Mouse (Mus musculus): Measurements from ENCODE around the gene Ifnab. TPM values are rescaled to one million over a fixed set of nuclear protein-coding genes. Genes with fewer than 3 reads are reported as not detected.

Gene Ifnab
- total RNA-seq, 1 experiment = not detected

DNA sequence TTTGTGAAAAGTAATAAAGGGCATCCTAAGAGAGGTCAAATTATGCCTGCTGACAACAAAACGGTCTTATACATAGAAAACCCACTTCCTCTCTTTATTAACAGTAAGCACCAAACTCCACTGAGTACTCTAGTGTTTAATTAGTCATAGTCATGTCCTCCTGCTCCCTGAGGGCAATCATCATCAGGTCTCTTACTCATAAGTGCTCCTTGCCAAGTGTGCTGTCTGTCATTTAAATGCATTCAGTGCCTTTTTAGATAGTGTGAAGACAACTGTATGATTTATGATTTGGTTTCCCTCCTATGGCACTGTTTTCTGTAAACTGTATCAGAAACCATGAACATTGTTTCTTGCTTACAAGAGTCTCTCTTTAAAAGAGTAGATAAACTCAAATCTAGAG lies 23.1 kb upstream of the Ifnab start:
- no peak for DNase-seq (ENCODE audit: low read depth, low spot score)
- Histone ChIP-seq H3K36me3 (ENCODE audit: control insufficient read depth, insufficient read depth, low read length, poor library complexity, severe bottlenecking) (no peaks in the 10 kb centered on the region; the same call in 1 of the 2 replicates), H3K9ac (ENCODE audit: insufficient read depth, low read depth, low read length, poor library complexity, severe bottlenecking) (no peak overlapping the region), H3K27ac (ENCODE audit: insufficient read depth, low read depth, low read length, poor library complexity, severe bottlenecking) (no peak overlapping the region), H3K4me3 (ENCODE audit: insufficient read depth in 1 of 2, low read depth in 1 of 2, low read length in 2 of 2, poor library complexity in 1 of 2, severe bottlenecking in 1 of 2) (no peak overlapping the region), H3K9me3 (ENCODE audit: control insufficient read depth, insufficient read depth, low read depth, low read length) (no peaks in the 10 kb centered on the region), H3K4me1 (ENCODE audit: control insufficient read depth in 2 of 2, insufficient read depth in 2 of 2, low read length in 2 of 2, poor library complexity in 1 of 2) (no peaks in the 10 kb centered on the region)
- TF ChIP-seq ZNF384 (IDR thresholded peaks at IDR 0.05; ENCODE audit: low read depth, low read length) = no peak
- no peak for TF ChIP-seq ZC3H11A (IDR thresholded peaks at IDR 0.05; ENCODE audit: borderline replicate concordance, low read depth, low read length)
- no peak for TF ChIP-seq MAFK (IDR thresholded peaks at IDR 0.05; ENCODE audit: insufficient read depth, low read depth, low read length)
- TF ChIP-seq CHD2 (IDR thresholded peaks at IDR 0.05; ENCODE audit: low read depth, low read length) = no peak
- TF ChIP-seq HCFC1 (IDR thresholded peaks at IDR 0.05; ENCODE audit: borderline replicate concordance, insufficient read depth, low read length) = no peak
- in situ Hi-C loops (cut with MboI; ENCODE audit: low sequenced_read_pairs in 2 of 2, unreplicated experiment in 2 of 2) = no loop called here

DNA sequence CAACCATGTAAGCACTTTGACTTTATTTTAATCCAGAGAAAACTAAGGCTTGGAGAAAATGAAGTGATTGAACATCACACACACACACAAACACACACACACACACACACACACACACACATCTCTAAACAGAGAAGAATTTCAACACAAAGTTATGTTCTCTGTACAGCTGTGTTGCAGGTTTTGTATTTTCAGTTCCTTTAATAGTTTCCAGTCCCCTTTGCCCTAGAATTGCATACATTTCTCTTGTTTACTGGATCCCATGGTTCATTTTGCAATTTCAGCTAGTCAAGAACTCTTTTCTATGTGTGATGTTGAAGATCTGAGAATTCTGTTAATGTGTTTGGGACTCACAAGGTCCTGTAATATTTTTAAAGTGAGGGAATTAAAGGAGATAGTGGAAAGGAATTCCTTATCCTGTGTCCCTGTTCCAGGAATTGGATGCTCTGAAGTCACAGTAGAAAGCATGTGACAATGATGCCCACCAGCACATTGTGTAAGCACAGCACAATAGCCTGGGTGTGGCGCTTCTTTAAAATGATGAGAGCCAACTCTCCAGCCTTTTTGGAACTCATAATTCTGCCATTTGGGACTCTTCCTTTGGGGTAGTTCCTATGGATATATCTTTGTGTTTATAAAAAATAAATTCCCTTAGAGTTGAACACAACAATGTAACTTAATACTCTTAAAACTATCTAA lies 16.1 kb upstream of the Ifnab start:
- Histone ChIP-seq H3K4me3 (ENCODE audit: insufficient read depth in 1 of 2, low read depth in 1 of 2, low read length in 2 of 2, poor library complexity in 1 of 2, severe bottlenecking in 1 of 2) (no peak overlapping the region), H3K9me3 (ENCODE audit: control insufficient read depth, insufficient read depth, low read depth, low read length) (no peaks in the 10 kb centered on the region), H3K27ac (ENCODE audit: insufficient read depth, low read depth, low read length, poor library complexity, severe bottlenecking) (no peak overlapping the region), H3K4me1 (ENCODE audit: control insufficient read depth in 2 of 2, insufficient read depth in 2 of 2, low read length in 2 of 2, poor library complexity in 1 of 2) (0 out of 4 replicates have a peak, but pooled peaks cover 0 to 4% of the 10 kb centered on the region in 2 experiments), H3K36me3 (ENCODE audit: control insufficient read depth, insufficient read depth, low read length, poor library complexity, severe bottlenecking) (no peaks in the 10 kb centered on the region), H3K9ac (ENCODE audit: insufficient read depth, low read depth, low read length, poor library complexity, severe bottlenecking) (no peak overlapping the region)
- TF ChIP-seq MAFK (IDR thresholded peaks at IDR 0.05; ENCODE audit: insufficient read depth, low read depth, low read length) (no peak), ZNF384 (IDR thresholded peaks at IDR 0.05; ENCODE audit: low read depth, low read length) (no peak), HCFC1 (IDR thresholded peaks at IDR 0.05; ENCODE audit: borderline replicate concordance, insufficient read depth, low read length) (no peak), ZC3H11A (IDR thresholded peaks at IDR 0.05; ENCODE audit: borderline replicate concordance, low read depth, low read length) (no peak), CHD2 (IDR thresholded peaks at IDR 0.05; ENCODE audit: low read depth, low read length) (no peak)
- DNase-seq (ENCODE audit: low read depth, low spot score) = no peak
- in situ Hi-C loops (cut with MboI; ENCODE audit: low sequenced_read_pairs in 2 of 2, unreplicated experiment in 2 of 2) = no loop called here

DNA sequence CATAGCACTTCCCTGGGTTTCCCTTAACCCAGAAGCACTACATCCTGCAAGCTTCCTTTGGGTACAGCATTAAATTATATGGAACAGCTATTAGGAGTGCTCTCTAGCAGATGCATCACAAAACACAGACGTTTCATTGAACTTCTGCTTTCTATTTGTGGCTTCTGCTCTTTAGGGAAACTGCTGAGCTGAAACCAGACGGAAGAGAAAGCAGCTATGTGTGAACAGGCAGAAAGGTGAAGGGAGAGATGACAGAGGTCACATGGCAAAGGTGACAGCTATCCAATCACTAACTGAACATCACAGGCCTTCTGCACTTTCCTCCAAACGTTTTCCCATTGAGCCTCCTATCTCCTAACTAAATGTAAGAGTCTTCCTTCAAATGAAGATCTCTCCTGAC lies 14.8 kb upstream of the Ifnab start:
- no peaks in the 10 kb centered on the region for H3K9me3 ChIP-seq (ENCODE audit: control insufficient read depth, insufficient read depth, low read depth, low read length)
- no peak overlapping the region for H3K9ac ChIP-seq (ENCODE audit: insufficient read depth, low read depth, low read length, poor library complexity, severe bottlenecking)
- no peak for TF ChIP-seq ZC3H11A (IDR thresholded peaks at IDR 0.05; ENCODE audit: borderline replicate concordance, low read depth, low read length)
- TF ChIP-seq CHD2 (IDR thresholded peaks at IDR 0.05; ENCODE audit: low read depth, low read length) = no peak
- no peak for TF ChIP-seq ZNF384 (IDR thresholded peaks at IDR 0.05; ENCODE audit: low read depth, low read length)
- no peak for TF ChIP-seq HCFC1 (IDR thresholded peaks at IDR 0.05; ENCODE audit: borderline replicate concordance, insufficient read depth, low read length)
- H3K4me3 ChIP-seq (ENCODE audit: insufficient read depth in 1 of 2, low read depth in 1 of 2, low read length in 2 of 2, poor library complexity in 1 of 2, severe bottlenecking in 1 of 2) = no peak overlapping the region
- no peak overlapping the region for H3K27ac ChIP-seq (ENCODE audit: insufficient read depth, low read depth, low read length, poor library complexity, severe bottlenecking)
- 0 out of 4 replicates have a peak, but pooled peaks cover 0 to 4% of the 10 kb centered on the region in 2 experiments for H3K4me1 ChIP-seq (ENCODE audit: control insufficient read depth in 2 of 2, insufficient read depth in 2 of 2, low read length in 2 of 2, poor library complexity in 1 of 2)
- H3K36me3 ChIP-seq (ENCODE audit: control insufficient read depth, insufficient read depth, low read length, poor library complexity, severe bottlenecking) = no peaks in the 10 kb centered on the region
- DNase-seq (ENCODE audit: low read depth, low spot score) = no peak
- in situ Hi-C loops (cut with MboI; ENCODE audit: low sequenced_read_pairs in 2 of 2, unreplicated experiment in 2 of 2) = no loop called here

DNA sequence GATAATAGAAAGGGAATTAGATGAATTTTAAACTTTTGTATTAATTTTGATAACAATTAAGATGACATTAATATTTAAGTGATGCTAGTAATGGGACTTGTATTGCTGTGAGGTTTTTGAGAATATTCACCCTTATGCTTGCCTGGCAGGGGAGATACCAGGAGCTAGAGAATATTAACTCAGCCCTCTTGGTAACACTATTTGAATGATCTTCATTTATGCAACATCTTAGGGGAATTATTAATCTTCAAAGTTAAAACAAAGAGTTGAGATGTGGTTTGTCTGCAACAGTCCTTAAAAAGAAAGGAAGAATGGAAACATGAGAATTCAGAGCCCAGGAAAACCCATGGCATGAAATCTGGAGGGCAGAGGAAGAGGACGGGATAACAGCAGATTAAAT lies 8.1 kb upstream of the Ifnab start:
- no peaks in the 10 kb centered on the region for H3K9me3 ChIP-seq (ENCODE audit: control insufficient read depth, insufficient read depth, low read depth, low read length)
- no peak overlapping the region for H3K27ac ChIP-seq (ENCODE audit: insufficient read depth, low read depth, low read length, poor library complexity, severe bottlenecking)
- H3K9ac ChIP-seq (ENCODE audit: insufficient read depth, low read depth, low read length, poor library complexity, severe bottlenecking) = no peak overlapping the region
- TF ChIP-seq CHD2 (IDR thresholded peaks at IDR 0.05; ENCODE audit: low read depth, low read length) (no peak), ZNF384 (IDR thresholded peaks at IDR 0.05; ENCODE audit: low read depth, low read length) (no peak), ZC3H11A (IDR thresholded peaks at IDR 0.05; ENCODE audit: borderline replicate concordance, low read depth, low read length) (no peak)
- no peaks in the 10 kb centered on the region for H3K36me3 ChIP-seq (ENCODE audit: control insufficient read depth, insufficient read depth, low read length, poor library complexity, severe bottlenecking)
- no peak for DNase-seq (ENCODE audit: low read depth, low spot score)
- no peaks in the 10 kb centered on the region for H3K4me1 ChIP-seq (ENCODE audit: control insufficient read depth in 2 of 2, insufficient read depth in 2 of 2, low read length in 2 of 2, poor library complexity in 1 of 2)
- in situ Hi-C loops (cut with MboI; ENCODE audit: low sequenced_read_pairs in 2 of 2, unreplicated experiment in 2 of 2) = no loop called here
- no peak overlapping the region for H3K4me3 ChIP-seq (ENCODE audit: insufficient read depth in 1 of 2, low read depth in 1 of 2, low read length in 2 of 2, poor library complexity in 1 of 2, severe bottlenecking in 1 of 2)

DNA sequence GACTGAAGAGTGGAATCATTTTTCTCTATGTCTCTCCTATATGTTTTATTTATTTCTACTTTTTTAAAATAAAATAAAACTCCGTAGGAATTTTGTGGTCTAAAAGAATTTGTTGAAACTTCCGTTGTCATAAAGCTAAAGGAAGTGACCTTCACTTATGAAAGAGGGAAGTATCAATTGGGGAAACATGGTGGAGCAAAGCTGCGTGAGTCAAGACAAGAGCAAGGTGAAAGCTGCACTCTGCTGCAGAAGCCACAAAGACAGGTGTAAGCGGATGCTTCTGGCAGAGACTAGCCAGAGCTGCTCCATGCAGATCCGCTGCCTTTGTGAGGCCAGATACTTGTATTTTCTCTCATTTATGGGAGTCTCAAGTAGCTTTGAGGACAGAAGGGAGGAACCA lies 7.6 kb upstream of the Ifnab start:
- Histone ChIP-seq H3K4me1 (ENCODE audit: control insufficient read depth in 2 of 2, insufficient read depth in 2 of 2, low read length in 2 of 2, poor library complexity in 1 of 2) (no peaks in the 10 kb centered on the region), H3K27ac (ENCODE audit: insufficient read depth, low read depth, low read length, poor library complexity, severe bottlenecking) (no peak overlapping the region), H3K36me3 (ENCODE audit: control insufficient read depth, insufficient read depth, low read length, poor library complexity, severe bottlenecking) (no peaks in the 10 kb centered on the region), H3K4me3 (ENCODE audit: insufficient read depth in 1 of 2, low read depth in 1 of 2, low read length in 2 of 2, poor library complexity in 1 of 2, severe bottlenecking in 1 of 2) (no peak overlapping the region), H3K9ac (ENCODE audit: insufficient read depth, low read depth, low read length, poor library complexity, severe bottlenecking) (no peak overlapping the region), H3K9me3 (ENCODE audit: control insufficient read depth, insufficient read depth, low read depth, low read length) (no peaks in the 10 kb centered on the region)
- TF ChIP-seq CHD2 (IDR thresholded peaks at IDR 0.05; ENCODE audit: low read depth, low read length) (no peak), ZNF384 (IDR thresholded peaks at IDR 0.05; ENCODE audit: low read depth, low read length) (no peak), ZC3H11A (IDR thresholded peaks at IDR 0.05; ENCODE audit: borderline replicate concordance, low read depth, low read length) (no peak), MAFK (IDR thresholded peaks at IDR 0.05; ENCODE audit: insufficient read depth, low read depth, low read length) (no peak), HCFC1 (IDR thresholded peaks at IDR 0.05; ENCODE audit: borderline replicate concordance, insufficient read depth, low read length) (no peak)
- DNase-seq (ENCODE audit: low read depth, low spot score) = no peak
- in situ Hi-C loops (cut with MboI; ENCODE audit: low sequenced_read_pairs in 2 of 2, unreplicated experiment in 2 of 2) = no loop called here
